Mouse (Mus musculus) limb, embryonic 14.5 days (tissue): ENCODE measurements around the gene Hspb8. TPM values are rescaled to one million over a fixed set of nuclear protein-coding genes. Genes with fewer than 3 reads are reported as not detected.
"Not testable (repeated sequence)": the region's sequence is repeated elsewhere in the genome, so short reads cannot be mapped to it uniquely, and the experiment has no call there.

ENCODE experiments used
- ATAC-seq: fragments of 200-750 bp; cut with Nextera tagmentation; 2 replicates; pipeline ENCODE4 v1.8.0; 2017; ENCODE audit warnings: low read depth, moderate number of reproducible peaks, moderate TSS enrichment; ENCODE audit not compliant: low FRiP score
- DNase-seq: peaks from one replicate; pipeline ENCODE4 v3.0.0-alpha.2; 2015; ENCODE audit warnings: low spot score
- H3K27ac ChIP-seq: fragments of 300-500 bp; sonication (generic); replicated peaks from 2 replicates; pipeline ENCODE4 v1.5.1; 2014; ENCODE audit warnings: low read depth, mild to moderate bottlenecking, low read length, moderate library complexity, mixed read lengths
- H3K27me3 ChIP-seq: fragments of 300-500 bp; sonication (generic); 2 replicates; pipeline ENCODE4 v1.6.1; 2014; ENCODE audit warnings: low read length, mixed read lengths; ENCODE audit not compliant: control insufficient read depth, insufficient read depth
- H3K36me3 ChIP-seq: fragments of 300-500 bp; sonication (generic); 2 replicates; pipeline ENCODE4 v1.6.1; 2014; ENCODE audit warnings: mild to moderate bottlenecking, low read length, moderate library complexity, mixed read lengths; ENCODE audit not compliant: control insufficient read depth, insufficient read depth
- H3K4me1 ChIP-seq: fragments of 300-500 bp; sonication (generic); 2 replicates; pipeline ENCODE4 v1.6.1; 2014; ENCODE audit warnings: antibody characterized with exemption, low read length, mixed read lengths; ENCODE audit not compliant: control insufficient read depth, insufficient read depth
- H3K4me2 ChIP-seq: fragments of 300-500 bp; sonication (generic); replicated peaks from 2 replicates; pipeline ENCODE4 v1.6.1; 2014; ENCODE audit warnings: low read depth, mild to moderate bottlenecking, low read length, moderate library complexity; ENCODE audit not compliant: severe bottlenecking
- H3K4me3 ChIP-seq: fragments of 300-500 bp; sonication (generic); replicated peaks from 2 replicates; pipeline ENCODE4 v1.5.1; 2014; ENCODE audit warnings: low read length
- H3K9ac ChIP-seq: fragments of 300-500 bp; sonication (generic); 2 replicates; pipeline ENCODE4 v1.6.1; 2014; ENCODE audit warnings: mild to moderate bottlenecking, low read depth, low read length, moderate library complexity; ENCODE audit not compliant: severe bottlenecking
- H3K9me3 ChIP-seq: fragments of 300-500 bp; sonication (generic); 2 replicates; pipeline ENCODE4 v1.6.1; 2016; ENCODE audit warnings: low read length; ENCODE audit not compliant: control insufficient read depth
- POLR2A ChIP-seq: fragments of 200-500 bp; IDR thresholded peaks from 2 replicates; pipeline ENCODE4 v1.8.0; 2012; ENCODE audit warnings: inconsistent platforms, mild to moderate bottlenecking, moderate library complexity, borderline replicate concordance; ENCODE audit not compliant: insufficient read depth, insufficient read length; ENCODE audit errors: extremely low read depth
- WGBS: fragments of 180-500 bp; shearing (Covaris S2); extraction: QIAGEN DNeasy Blood & Tissue Kit; methylation state at CpG from one replicate; pipeline ENCODE4 v1.1.7; 2014; 5-methylcytosine and 5-hydroxymethylcytosine counted together
- polyA plus RNA-seq, 2 experiments: library from polyadenylated mRNA; depleted of rRNA in 1 of 2; stranded (reverse) in 1 of 2; unstranded in 1 of 2; fragments of >200 nt; fragmentation: Nextera tagmentation in 1 of 2; extraction: Ambion mirVana in 1 of 2; gene quantifications; 2 replicates each; pipeline versions ENCODE4 v1.2.1 to v1.2.3; 2012 to 2014

Gene Hspb8
- polyA plus RNA-seq, 2 experiments: 19.7 to 25.3 TPM

- no peak for ATAC-seq
- no peak overlapping the region for H3K27ac ChIP-seq
- 75% methylated on average over 2 of the region's 2 CpGs for WGBS
- no peaks in the 10 kb centered on the region for H3K36me3 ChIP-seq
- H3K9me3 ChIP-seq: no peaks in the 10 kb centered on the region
- H3K27me3 ChIP-seq: no peaks in the 10 kb centered on the region
- TF ChIP-seq POLR2A: no peak
- no peak for DNase-seq
- peaks cover 14% of the 10 kb centered on the region for H3K4me1 ChIP-seq
- no peak overlapping the region for H3K9ac ChIP-seq
- no peak overlapping the region for H3K4me2 ChIP-seq
- no peak overlapping the region for H3K4me3 ChIP-seq
Observed at GRCm38 (mm10) chr5:116426701-116427100, 4.0 kb upstream of the Hspb8 start.

GRCm38 (mm10) chr5:116425709-116426108, 3.0 kb upstream of the Hspb8 start:
- peaks cover 17% of the 10 kb centered on the region for H3K4me1 ChIP-seq
- H3K27ac ChIP-seq, ATAC-seq, H3K9me3 ChIP-seq, DNase-seq, H3K9ac ChIP-seq, H3K36me3 ChIP-seq, H3K4me2 ChIP-seq, H3K4me3 ChIP-seq, H3K27me3 ChIP-seq: not testable (repeated sequence)
- WGBS: 92% methylated on average over 3 of the region's 3 CpGs

- no peaks in the 10 kb centered on the region for H3K9me3 ChIP-seq
- TF ChIP-seq POLR2A: no peak
- H3K4me2 ChIP-seq: no peak overlapping the region
- no peak overlapping the region for H3K4me3 ChIP-seq
- ATAC-seq (0 out of 2 replicates have a peak, but pooled peaks have one; percentile 10), DNase-seq (no peak)
- H3K4me1 ChIP-seq: peaks cover 21% of the 10 kb centered on the region
- no peaks in the 10 kb centered on the region for H3K36me3 ChIP-seq
- H3K9ac ChIP-seq: no peak overlapping the region
- 38% methylated on average over 7 of the region's 7 CpGs for WGBS
- H3K27ac ChIP-seq: no peak overlapping the region
- H3K27me3 ChIP-seq: no peaks in the 10 kb centered on the region
Observed at GRCm38 (mm10) chr5:116425273-116425672, 2.6 kb upstream of the Hspb8 start.

- no peak overlapping the region for H3K4me2 ChIP-seq
- H3K9ac ChIP-seq: no peak overlapping the region
- WGBS: 64% methylated on average over 8 of the region's 8 CpGs
- peaks cover 34% of the 10 kb centered on the region for H3K4me1 ChIP-seq
- no peak overlapping the region for H3K27ac ChIP-seq
- H3K9me3 ChIP-seq: no peaks in the 10 kb centered on the region
- no peaks in the 10 kb centered on the region for H3K36me3 ChIP-seq
- H3K27me3 ChIP-seq: no peaks in the 10 kb centered on the region
- no peak for TF ChIP-seq POLR2A
- H3K4me3 ChIP-seq: no peak overlapping the region
- ATAC-seq (no peak), DNase-seq (no peak)
Observed at GRCm38 (mm10) chr5:116423746-116424145, 1.1 kb upstream of the Hspb8 start.

GRCm38 (mm10) chr5:116421791-116422481, 728 bp downstream of the Hspb8 start:
- WGBS: 40% methylated on average over 22 of the region's 22 CpGs
- peaks cover 34% of the 10 kb centered on the region for H3K4me1 ChIP-seq

More at GRCm38 (mm10) chr5:116421791-116422481, 728 bp downstream of the Hspb8 start:
- ATAC-seq (no peak), DNase-seq (no peak)
- H3K4me2 ChIP-seq: peak overlapping the region; percentile 59
- no peaks in the 10 kb centered on the region for H3K9me3 ChIP-seq
- no peaks in the 10 kb centered on the region for H3K36me3 ChIP-seq
- H3K27ac ChIP-seq: peak overlapping the region; percentile 28; the same call in 1 of the 2 replicates
- H3K27me3 ChIP-seq: no peaks in the 10 kb centered on the region
- H3K4me3 ChIP-seq: peak overlapping the region; percentile 35
- no peak for TF ChIP-seq POLR2A
- peak overlapping the region; percentile 43 for H3K9ac ChIP-seq
